Mouse (Mus musculus): Measurements from ENCODE around the gene Vps13c.

The Vps13c gene

GRCm38 (mm10) chr9:67839981-67840859, at the start of gene Vps13c:
Gene Vps13c (plus strand): TSS chr9:67840396.
- peak; percentile 92 for DNase-seq

GRCm38 (mm10) chr9:67792405-67792804, 47.8 kb upstream of the Vps13c start:
- no peak for DNase-seq

- no peak for DNase-seq
These were observed 46.7 kb upstream of the Vps13c start for GRCm38 (mm10) chr9:67793501-67793900.

GRCm38 (mm10) chr9:67794216-67794615, 46.0 kb upstream of the Vps13c start:
- DNase-seq, result no peak

- DNase-seq, result no peak
These were observed 45.5 kb upstream of the Vps13c start for GRCm38 (mm10) chr9:67794668-67795067.

- DNase-seq, result peak; percentile 34
These were observed 45.0 kb upstream of the Vps13c start for GRCm38 (mm10) chr9:67795205-67795675.

GRCm38 (mm10) chr9:67799078-67799819, 40.9 kb upstream of the Vps13c start:
- DNase-seq, result no peak

GRCm38 (mm10) chr9:67802241-67802640, 38.0 kb upstream of the Vps13c start:
- DNase-seq, result peak; percentile 65

- no peak for DNase-seq
These were observed 33.2 kb upstream of the Vps13c start for GRCm38 (mm10) chr9:67807000-67807399.

GRCm38 (mm10) chr9:67810527-67810926, 29.7 kb upstream of the Vps13c start:
- DNase-seq, result no peak

- no peak for DNase-seq
These were observed 29.1 kb upstream of the Vps13c start for GRCm38 (mm10) chr9:67811116-67811515.

- no peak for DNase-seq
These were observed 27.0 kb upstream of the Vps13c start for GRCm38 (mm10) chr9:67813171-67813570.

- DNase-seq, result peak; percentile 35
These were observed 26.4 kb upstream of the Vps13c start for GRCm38 (mm10) chr9:67813665-67814337.

GRCm38 (mm10) chr9:67816172-67816928, 23.8 kb upstream of the Vps13c start:
- no peak for DNase-seq

GRCm38 (mm10) chr9:67817898-67818667, 22.1 kb upstream of the Vps13c start:
- DNase-seq, result no peak

- no peak for DNase-seq
These were observed 21.6 kb upstream of the Vps13c start for GRCm38 (mm10) chr9:67818668-67818950.

GRCm38 (mm10) chr9:67823131-67823530, 17.1 kb upstream of the Vps13c start:
- no peak for DNase-seq

GRCm38 (mm10) chr9:67825527-67825926, 14.7 kb upstream of the Vps13c start:
- no peak for DNase-seq

- DNase-seq, result peak; percentile 75
These were observed 12.0 kb upstream of the Vps13c start for GRCm38 (mm10) chr9:67828182-67828581.

- DNase-seq, result peak; percentile 50
These were observed 9.5 kb upstream of the Vps13c start for GRCm38 (mm10) chr9:67830411-67831358.
